Mouse (Mus musculus): ENCODE data around the gene Ear1.
"Not testable (repeated sequence)": the region's sequence is repeated elsewhere in the genome, so short reads cannot be mapped to it uniquely, and the experiment has no call there.

The Ear1 gene

GRCm38 (mm10) chr14:43796905-43797470 lies 78.3 kb downstream of the Ear1 start:
- not testable (repeated sequence) for DNase-seq (ENCODE audit: low read depth, low spot score)

GRCm38 (mm10) chr14:43796069-43796904 lies 79.0 kb downstream of the Ear1 start:
- DNase-seq (ENCODE audit: low read depth, low spot score) = peak; percentile 23

GRCm38 (mm10) chr14:43793811-43794210 lies 81.5 kb downstream of the Ear1 start:
- DNase-seq (ENCODE audit: low read depth, low spot score) = not testable (repeated sequence)

- not testable (repeated sequence) for DNase-seq (ENCODE audit: low read depth, low spot score)
Observed at GRCm38 (mm10) chr14:43784645-43785044, 90.7 kb downstream of the Ear1 start, which contains the start of gene Gm8180. TSS of gene Gm8180 (minus strand) at chr14:43784745.
